Mouse (Mus musculus) gastrocnemius, postnatal 10 days (tissue): ENCODE results near the gene Trp53bp2. TPM values are rescaled to one million over a fixed set of nuclear protein-coding genes. Genes with fewer than 3 reads are reported as not detected.

Source experiments
- DNase-seq: peaks from one replicate; pipeline ENCODE4 v3.0.0; 2021; ENCODE audit warnings: mixed read lengths
- total RNA-seq, 2 experiments: library from RNA; stranded (reverse); gene quantifications; 2 replicates each; pipeline ENCODE4 v1.2.3; 2021

The Trp53bp2 gene
- total RNA-seq, 2 experiments from 2014 or later = 14.2 to 14.5 TPM

- no peak for DNase-seq
Observed at GRCm38 (mm10) chr1:182501815-182502405, 92.9 kb downstream of the Trp53bp2 start.

DNA sequence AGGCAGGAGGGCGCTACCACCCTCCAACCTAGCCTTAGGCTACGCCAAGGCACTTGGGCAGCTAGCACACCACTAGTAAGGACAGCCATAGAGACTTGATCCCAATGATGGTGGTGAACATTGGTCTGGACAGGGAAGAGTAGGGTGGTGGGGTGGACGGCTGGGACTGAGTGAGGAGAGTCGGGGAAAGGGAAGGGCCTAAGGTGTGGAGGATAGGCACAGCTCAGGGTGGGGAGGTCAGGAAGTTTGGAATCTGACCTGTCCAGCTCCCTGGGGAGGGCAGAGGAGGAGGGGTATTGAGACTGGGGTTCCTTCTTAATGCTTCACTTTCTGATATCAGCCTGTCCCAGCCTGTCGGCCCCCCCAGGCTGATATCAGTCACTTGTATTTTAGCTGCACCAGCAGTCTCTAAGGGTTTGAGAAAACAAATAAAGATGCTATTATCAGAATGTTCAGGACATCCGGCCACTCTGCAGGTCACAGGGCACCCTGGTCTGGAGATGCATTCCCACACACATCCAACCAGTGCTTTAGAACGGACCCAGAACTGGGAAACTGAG, 93.6 kb downstream of the Trp53bp2 start:
- DNase-seq = no peak

GRCm38 (mm10) chr1:182503206-182503900, 94.4 kb downstream of the Trp53bp2 start:
- DNase-seq = no peak

- peak; percentile 70 for DNase-seq
Observed at GRCm38 (mm10) chr1:182504223-182504622, 95.3 kb downstream of the Trp53bp2 start.

DNA sequence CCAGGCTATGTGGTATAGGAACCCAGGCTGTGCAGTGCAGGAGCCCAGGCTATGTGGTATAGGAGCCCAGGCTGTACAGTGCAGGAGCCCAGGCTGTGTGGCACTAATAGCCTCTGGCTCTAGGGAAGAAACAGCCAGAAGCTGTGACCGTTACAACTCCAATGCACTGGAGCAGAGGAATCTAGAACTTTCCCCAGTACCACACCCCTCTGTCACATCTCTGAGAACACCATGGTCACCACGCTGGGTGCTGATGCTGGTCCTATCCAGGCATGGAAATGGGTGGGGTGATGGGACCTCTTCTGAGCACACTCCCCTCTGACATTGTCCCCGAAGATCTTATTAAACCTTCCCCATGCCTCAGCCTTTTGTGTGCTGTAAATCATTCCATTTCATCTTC, 96.3 kb downstream of the Trp53bp2 start:
- DNase-seq = no peak

DNA sequence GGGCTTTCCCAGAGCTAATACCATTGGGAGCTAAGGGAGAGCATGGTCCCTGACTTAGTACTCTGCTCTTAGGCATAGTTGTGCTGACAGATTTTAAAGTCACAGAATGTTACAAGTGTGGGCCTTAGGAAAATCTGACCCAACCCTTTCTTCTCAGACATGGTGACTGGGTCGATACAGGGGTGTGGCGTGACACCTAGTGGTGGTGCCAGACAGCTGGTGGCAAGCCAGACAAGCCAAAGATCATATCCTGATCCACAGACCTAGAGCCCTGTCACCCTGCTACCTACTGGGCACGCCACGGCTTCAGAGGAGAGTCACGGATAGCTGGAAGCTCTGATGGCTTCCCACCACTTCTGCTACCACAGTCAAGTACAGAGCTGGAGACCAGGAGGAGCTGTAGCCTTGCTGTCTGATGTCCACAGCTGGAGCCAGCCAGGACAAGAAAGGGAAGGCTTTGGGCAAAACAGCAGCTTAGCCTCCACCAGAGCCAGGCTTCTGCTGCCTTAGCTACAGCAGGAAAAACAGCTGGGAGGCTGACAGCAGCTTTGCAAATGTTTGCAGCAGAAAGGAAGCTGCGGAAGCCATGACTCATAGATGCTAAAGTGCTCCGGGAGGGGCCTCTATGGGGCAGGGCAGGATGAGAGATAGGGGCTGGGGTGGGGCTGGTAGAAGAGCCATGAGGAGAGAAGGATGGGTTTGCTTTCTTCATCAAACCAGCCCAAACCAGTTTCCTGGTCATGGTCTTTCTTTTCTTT, 97.4 kb downstream of the Trp53bp2 start:
- peak; percentile 44 for DNase-seq

- DNase-seq = no peak
Observed at GRCm38 (mm10) chr1:182509110-182509797, 100.3 kb downstream of the Trp53bp2 start.

DNA sequence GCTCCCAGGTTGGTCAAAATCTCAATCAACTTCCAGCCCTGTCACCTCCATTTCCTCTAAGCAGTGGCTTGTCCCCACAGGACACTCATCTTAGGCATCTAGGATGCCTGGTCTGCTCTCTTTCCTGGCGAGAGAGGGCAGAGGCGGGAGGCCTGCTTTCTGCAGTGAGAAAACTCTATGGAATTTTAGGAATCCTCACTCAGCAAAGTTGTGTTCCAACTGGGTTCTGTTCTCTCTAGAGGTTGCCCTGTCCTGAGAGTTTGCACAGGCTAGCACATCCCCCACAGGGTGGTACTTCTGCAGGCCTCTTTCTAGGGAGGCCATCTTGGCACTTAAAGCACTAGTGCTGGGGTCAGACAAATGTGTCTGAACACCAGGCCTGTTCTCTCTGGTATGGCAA, 102.1 kb downstream of the Trp53bp2 start:
- no peak for DNase-seq

DNA sequence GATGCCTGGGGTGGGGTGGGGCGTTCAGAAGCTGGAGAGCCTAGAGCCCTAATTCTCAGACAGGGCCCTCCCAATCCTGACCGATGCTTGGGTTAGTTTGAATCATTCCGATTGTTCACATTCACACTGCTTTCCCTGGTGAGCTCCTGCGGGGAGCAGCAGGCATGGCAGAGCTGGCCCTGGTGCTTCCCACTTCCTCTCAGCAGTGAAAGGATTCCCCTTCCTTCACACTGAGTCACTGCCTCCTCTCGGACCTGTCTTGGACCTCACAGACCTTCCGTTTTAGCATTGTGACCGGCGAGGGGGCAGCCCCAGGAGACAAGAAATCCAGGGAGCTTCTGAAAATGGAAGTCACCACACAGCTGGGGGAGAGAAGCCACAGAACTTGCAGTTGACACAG, 102.8 kb downstream of the Trp53bp2 start:
- DNase-seq = no peak

Other genes with a start within 250 kb of the Trp53bp2 start
- gene Vmn1r1, start 244.7 kb upstream of the Trp53bp2 start, total RNA-seq = not detected
- 10 to 100 TPM; 31.9 to 41.5 TPM for gene Degs1, start 126.4 kb upstream of the Trp53bp2 start, total RNA-seq
- 10 to 100 TPM; 16.8 to 23.5 TPM for gene Fbxo28, start 67.5 kb upstream of the Trp53bp2 start, total RNA-seq
- 10 to 100 TPM; 79.2 to 87.6 TPM for gene Capn2, start 108.4 kb downstream of the Trp53bp2 start, total RNA-seq
- not detected for gene Capn8, start 155.8 kb downstream of the Trp53bp2 start, total RNA-seq